In the genomic region with DNA sequence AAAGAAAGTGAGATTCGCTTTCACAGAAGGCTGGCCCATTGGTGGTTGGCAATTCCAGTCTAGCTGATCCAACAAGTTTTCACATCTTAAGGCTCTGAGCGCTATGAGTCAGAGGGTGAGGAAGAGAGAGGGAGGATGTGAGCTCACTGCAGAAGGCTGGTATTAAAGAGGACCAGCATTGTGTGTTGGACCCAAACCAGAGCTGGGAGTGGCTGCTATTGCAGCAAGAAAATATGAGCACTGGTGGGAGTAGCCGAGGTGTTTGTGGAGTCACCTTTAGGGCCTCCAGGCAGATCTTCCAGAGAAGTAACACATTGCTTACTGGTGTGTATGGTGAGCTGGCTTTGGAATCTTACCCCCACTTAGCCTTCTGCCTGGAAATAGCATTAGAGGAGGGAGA, we compare ENCODE assay signal across 12 mouse cellular contexts.
DNase-seq lines count a peak whose midpoint lies in the region; ATAC-seq and TF ChIP-seq lines count a peak whose summit lies in the region.
"Had no signal": no experiment of that assay in that cellular context is flagged by ENCODE, and none has a peak within 500 bp of the region (broad histone marks: within the 10 kb centered on the region; RNA-seq: fewer than 3 reads in every experiment).

No protein-coding gene starts in this region.

- no peaks in the 10 kb centered on the region; the same call in 1 of the 2 replicates for H3K9me3 ChIP-seq in midbrain, embryonic 11.5 days (ENCODE audit: control insufficient read depth, low read length)
- H3K9me3 ChIP-seq in midbrain, embryonic 16.5 days (replicated peaks; ENCODE audit: control insufficient read depth, low read length, poor library complexity, severe bottlenecking), result peaks cover 3% of the 10 kb centered on the region; the same call in 1 of the 2 replicates
- H3K9me3 ChIP-seq in stomach, embryonic 14.5 days (ENCODE audit: control insufficient read depth, low read depth, low read length), result 0 out of 2 replicates have a peak, but pooled peaks cover 4% of the 10 kb centered on the region
- H3K9me3 ChIP-seq in kidney, embryonic 16.5 days (ENCODE audit: low read length), result peaks cover 10% of the 10 kb centered on the region; the same call in 1 of the 2 replicates

- DNase-seq in adrenal gland, postnatal 36 days, result peak; percentile 34 to 36
- DNase-seq in adrenal gland, postnatal 25 days, result no peak
- DNase-seq in midbrain, embryonic 11.5 days (ENCODE audit: low spot score, missing footprints), result peak; percentile 8
- DNase-seq in T-cell, adult 2 months (ENCODE audit: low spot score), result no peak
- DNase-seq: gastrocnemius, postnatal 10 days; heart, postnatal 14 days; kidney, adult 8-10 months; layer of hippocampus, postnatal 36 days had no signal

- no peak overlapping the region for H3K27ac ChIP-seq in midbrain, embryonic 11.5 days (ENCODE audit: low read depth, low read length)
- no peak overlapping the region for H3K27ac ChIP-seq in midbrain, embryonic 16.5 days (ENCODE audit: low read length)
- peak overlapping the region; percentile 56 for H3K27ac ChIP-seq in embryonic fibroblast, embryonic 13.5 days (ENCODE audit: insufficient read depth, low read length)
- peak overlapping the region; percentile 15; the same call in 1 of the 2 replicates for H3K27ac ChIP-seq in stomach, embryonic 14.5 days (ENCODE audit: low read length)
- no peak overlapping the region for H3K27ac ChIP-seq in kidney, embryonic 16.5 days (ENCODE audit: low read length)

- no peak for ATAC-seq in midbrain, embryonic 11.5 days (ENCODE audit: low FRiP score)
- ATAC-seq in midbrain, embryonic 16.5 days, result no peak
- peak; percentile 65; the same call in 1 of the 2 replicates for ATAC-seq in stomach, embryonic 14.5 days (ENCODE audit: insufficient number of reproducible peaks, insufficient read depth, low FRiP score, low read depth)
- no peak for ATAC-seq in kidney, embryonic 16.5 days (ENCODE audit: low FRiP score, low TSS enrichment)

- no peak for TF ChIP-seq CTCF in embryonic fibroblast, embryonic 13.5 days (IDR thresholded peaks at IDR 0.05; ENCODE audit: borderline replicate concordance, insufficient read depth, low read length)

- H3K36me3 ChIP-seq in midbrain, embryonic 11.5 days (ENCODE audit: control insufficient read depth, insufficient read depth, low read length), result no peaks in the 10 kb centered on the region
- H3K36me3 ChIP-seq in midbrain, embryonic 16.5 days (ENCODE audit: control insufficient read depth, insufficient read depth, low read length), result no peaks in the 10 kb centered on the region
- H3K36me3 ChIP-seq in stomach, embryonic 14.5 days (ENCODE audit: control insufficient read depth, insufficient read depth, low read length), result no peaks in the 10 kb centered on the region
- no peaks in the 10 kb centered on the region for H3K36me3 ChIP-seq in kidney, embryonic 16.5 days (ENCODE audit: insufficient read depth, low read length)

- H3K4me3 ChIP-seq in midbrain, embryonic 11.5 days (ENCODE audit: low read depth, low read length), result no peak overlapping the region
- no peak overlapping the region for H3K4me3 ChIP-seq in midbrain, embryonic 16.5 days (ENCODE audit: low read depth, low read length)
- no peak overlapping the region for H3K4me3 ChIP-seq in embryonic fibroblast, embryonic 13.5 days (ENCODE audit: insufficient read depth, low read length)
- H3K4me3 ChIP-seq in stomach, embryonic 14.5 days (ENCODE audit: low read depth, low read length), result no peak overlapping the region
- H3K4me3 ChIP-seq in kidney, embryonic 16.5 days (ENCODE audit: low read length), result no peak overlapping the region

- no peaks in the 10 kb centered on the region for H3K4me1 ChIP-seq in midbrain, embryonic 11.5 days (ENCODE audit: control insufficient read depth, insufficient read depth, low read length)
- H3K4me1 ChIP-seq in midbrain, embryonic 16.5 days (ENCODE audit: control insufficient read depth, insufficient read depth, low read length), result no peaks in the 10 kb centered on the region
- H3K4me1 ChIP-seq in embryonic fibroblast, embryonic 13.5 days (ENCODE audit: control insufficient read depth, insufficient read depth, low read length), result peaks cover 2% of the 10 kb centered on the region; the same call in 1 of the 2 replicates
- H3K4me1 ChIP-seq in stomach, embryonic 14.5 days (ENCODE audit: control insufficient read depth, insufficient read depth, low read length), result no peaks in the 10 kb centered on the region
- H3K4me1 ChIP-seq in kidney, embryonic 16.5 days (ENCODE audit: insufficient read depth, low read length), result peaks cover 6% of the 10 kb centered on the region; the same call in 1 of the 2 replicates

- H3K9ac ChIP-seq in midbrain, embryonic 11.5 days (ENCODE audit: low read length), result no peak overlapping the region
- no peak overlapping the region for H3K9ac ChIP-seq in midbrain, embryonic 16.5 days (ENCODE audit: low read depth, low read length)
- no peak overlapping the region for H3K9ac ChIP-seq in stomach, embryonic 14.5 days (replicated peaks; ENCODE audit: low read depth, low read length)
- H3K9ac ChIP-seq in kidney, embryonic 16.5 days (replicated peaks; ENCODE audit: low read length), result no peak overlapping the region

- H3K27me3 ChIP-seq in midbrain, embryonic 11.5 days (ENCODE audit: control insufficient read depth, insufficient read depth, low read length), result no peaks in the 10 kb centered on the region
- no peaks in the 10 kb centered on the region for H3K27me3 ChIP-seq in midbrain, embryonic 16.5 days (ENCODE audit: control insufficient read depth, insufficient read depth, low read depth, low read length)
- no peaks in the 10 kb centered on the region for H3K27me3 ChIP-seq in stomach, embryonic 14.5 days (ENCODE audit: control insufficient read depth, insufficient read depth, low read length)
- H3K27me3 ChIP-seq in kidney, embryonic 16.5 days (ENCODE audit: insufficient read depth, low read length), result no peaks in the 10 kb centered on the region

- no peak for TF ChIP-seq POLR2A in embryonic fibroblast, embryonic 13.5 days (IDR thresholded peaks at IDR 0.05; ENCODE audit: low read depth, low read length)

- WGBS in midbrain, embryonic 11.5 days, result 89% methylated on average over 3 of the region's 3 CpGs
- WGBS in midbrain, embryonic 16.5 days, result 83% methylated on average over 3 of the region's 3 CpGs
- WGBS in stomach, embryonic 14.5 days, result 71% methylated on average over 3 of the region's 3 CpGs
- 62% methylated on average over 3 of the region's 3 CpGs for WGBS in kidney, embryonic 16.5 days

- no peak overlapping the region for H3K4me2 ChIP-seq in midbrain, embryonic 11.5 days
- no peak overlapping the region for H3K4me2 ChIP-seq in midbrain, embryonic 16.5 days (ENCODE audit: low read length)
- no peak overlapping the region for H3K4me2 ChIP-seq in stomach, embryonic 14.5 days (replicated peaks; ENCODE audit: low read depth, low read length)
- no peak overlapping the region for H3K4me2 ChIP-seq in kidney, embryonic 16.5 days (replicated peaks; ENCODE audit: low read depth, low read length)

Comparison
In these comparisons a context has a peak if more than half of its experiments do, and no peak if none do; other contexts are left out.
1. DNase-seq: peak in adrenal gland, postnatal 36 days (2 of 2) and midbrain, embryonic 11.5 days (single experiment); none in adrenal gland, postnatal 25 days (single experiment) and T-cell, adult 2 months (single experiment).
2. H3K27ac ChIP-seq: peak in embryonic fibroblast, embryonic 13.5 days (single experiment) and stomach, embryonic 14.5 days (single experiment); none in midbrain, embryonic 11.5 days (single experiment), midbrain, embryonic 16.5 days (single experiment) and kidney, embryonic 16.5 days (single experiment).